Mouse (Mus musculus) frontal cortex, postnatal 14 days (tissue): ENCODE data around the gene Gm47985.

Source experiments
- DNase-seq, 2 experiments: peaks; one replicate each; pipeline ENCODE4 v3.0.0; 2022; ENCODE audit warnings: low spot score in 2 of 2

Gene Gm47985

DNA sequence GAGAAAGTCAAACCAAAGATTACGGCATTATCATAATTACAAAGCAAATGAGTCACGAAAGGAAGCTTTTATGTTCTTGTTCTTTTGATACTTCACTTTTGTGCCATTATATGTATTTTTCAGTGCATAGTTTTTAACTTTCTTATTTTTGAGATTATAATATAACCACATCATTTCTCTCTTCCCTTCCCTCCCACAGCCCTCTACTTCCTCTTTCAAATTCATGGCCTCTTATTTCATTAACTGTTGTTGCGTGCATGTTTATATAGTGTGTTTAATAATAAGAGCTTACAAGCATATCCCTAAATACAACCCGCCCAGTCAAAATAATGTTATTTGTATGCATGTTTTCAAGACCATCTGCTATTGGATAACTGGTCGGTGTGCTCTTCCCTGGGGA lies 36.7 kb downstream of the Gm47985 start:
- DNase-seq, result no peak

GRCm38 (mm10) chr1:151220098-151220497 lies 37.8 kb downstream of the Gm47985 start:
- no peak for DNase-seq

DNA sequence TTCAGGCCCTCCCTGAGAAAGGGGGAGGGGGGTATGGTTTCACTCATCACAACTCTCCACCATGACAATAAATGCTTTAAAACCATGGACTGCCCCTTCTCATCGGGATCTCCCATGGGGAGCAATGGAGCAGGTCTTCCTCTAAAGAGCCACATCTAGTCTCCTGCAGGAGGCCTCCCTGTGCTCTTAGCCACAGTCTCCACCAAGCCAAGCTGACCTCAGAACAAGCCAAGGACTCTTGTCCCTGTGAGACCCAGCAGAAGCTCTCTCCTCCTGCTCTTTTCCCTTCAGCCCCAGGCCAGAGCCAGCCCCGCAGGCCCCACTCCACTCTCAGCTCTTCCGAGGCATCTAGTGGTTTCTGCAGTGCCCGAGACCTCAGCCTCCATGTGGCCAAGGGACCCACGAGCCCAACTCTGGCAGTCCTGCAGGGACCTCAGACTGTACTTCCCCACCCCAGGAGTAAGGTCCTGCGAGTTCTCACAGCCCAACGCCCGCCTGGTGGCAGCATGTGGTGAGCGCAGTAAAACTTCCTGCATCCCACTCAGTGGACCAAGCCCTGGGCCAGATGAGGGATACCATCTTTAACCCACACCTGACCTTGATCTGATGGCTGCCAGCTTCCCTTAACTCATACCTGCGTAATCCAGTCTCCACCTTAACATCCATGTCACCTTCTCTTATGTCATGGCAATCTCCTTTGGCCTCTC lies 40.4 kb downstream of the Gm47985 start:
- no peak for DNase-seq

- no peak for DNase-seq
These were observed 41.0 kb downstream of the Gm47985 start for GRCm38 (mm10) chr1:151223377-151223776.

GRCm38 (mm10) chr1:151224536-151224935 lies 42.2 kb downstream of the Gm47985 start:
- DNase-seq, result no peak

DNA sequence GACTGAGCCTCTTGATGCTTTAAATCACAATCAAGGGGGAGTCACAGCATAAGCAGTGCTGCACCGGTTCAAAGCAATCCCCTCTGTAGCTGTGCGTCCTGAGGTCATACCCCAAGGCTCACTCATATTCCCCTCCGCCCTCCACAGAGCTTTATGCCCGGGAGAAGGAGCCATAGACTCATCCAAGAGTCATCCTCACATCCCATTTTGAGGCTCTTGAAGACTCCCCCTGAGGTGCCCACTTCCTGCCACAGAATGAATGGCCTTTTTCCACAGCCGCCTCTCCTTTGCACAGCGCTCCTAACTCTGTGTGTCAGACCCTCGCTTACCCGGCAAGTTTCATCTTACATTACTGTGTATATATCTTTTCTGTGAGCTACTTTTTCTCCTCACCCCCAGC lies 45.2 kb downstream of the Gm47985 start:
- DNase-seq, result no peak

GRCm38 (mm10) chr1:151228320-151228989 lies 46.1 kb downstream of the Gm47985 start:
- DNase-seq, result no peak

DNA sequence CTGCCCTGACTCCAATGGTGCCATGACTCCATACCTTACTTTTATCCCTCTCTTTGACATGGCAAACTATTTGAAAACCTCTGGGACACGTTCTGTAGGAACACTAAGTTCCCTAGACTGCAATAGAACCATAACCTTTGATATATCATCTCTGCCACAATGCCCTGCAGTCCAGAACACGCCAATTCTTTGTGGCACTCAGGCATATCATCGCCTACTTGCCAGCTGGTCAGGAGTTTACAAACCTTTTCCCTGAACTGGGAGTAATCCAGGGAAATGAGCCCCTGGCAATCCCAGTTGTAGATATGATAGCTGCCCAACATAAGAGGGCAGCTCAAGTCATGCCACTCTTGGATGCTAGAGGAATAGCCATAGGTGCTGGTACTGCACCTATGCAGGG lies 50.0 kb downstream of the Gm47985 start:
- DNase-seq, result no peak

DNA sequence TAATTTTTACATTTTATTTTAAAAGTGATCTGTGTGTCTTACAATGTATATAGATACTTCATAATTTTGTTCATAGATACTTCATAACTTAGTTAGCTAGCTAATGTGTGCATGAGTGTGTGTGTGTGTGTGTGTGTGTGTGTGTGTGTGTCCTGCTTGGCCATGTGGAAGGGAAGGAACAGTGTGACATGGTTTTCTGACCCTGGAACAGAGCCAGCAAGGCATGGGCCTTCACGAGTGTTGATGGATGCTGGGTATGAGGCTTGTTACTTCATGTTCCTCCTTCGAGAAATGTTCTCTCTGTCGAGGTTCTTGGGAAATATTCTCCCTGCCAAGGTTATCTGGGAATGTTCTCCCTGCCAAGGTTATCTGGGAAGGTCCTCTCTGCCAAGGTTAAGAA lies 51.4 kb downstream of the Gm47985 start:
- DNase-seq, result no peak
